Comparison of ENCODE assay signal across 17 mouse cellular contexts in the genomic region with DNA sequence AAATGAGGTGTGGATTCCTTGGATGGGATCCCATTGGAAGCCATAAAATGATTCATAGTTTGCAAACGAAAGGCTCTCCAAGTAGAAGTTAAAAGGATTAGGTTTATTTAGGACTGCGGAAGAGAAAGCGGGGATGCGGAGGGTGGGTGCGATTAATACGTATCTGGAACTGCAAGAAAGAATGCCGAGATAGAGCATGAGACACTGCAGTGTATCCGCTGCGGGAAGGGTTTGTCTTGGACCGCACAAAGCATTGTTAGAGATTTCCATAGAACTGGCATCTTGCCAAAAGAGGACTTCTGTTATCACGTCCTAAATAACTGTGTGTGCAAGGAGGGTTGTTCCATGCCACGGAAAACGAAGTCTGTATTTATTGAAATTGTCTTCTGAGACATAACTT.
DNase-seq lines count a peak whose midpoint lies in the region; ATAC-seq and TF ChIP-seq lines count a peak whose summit lies in the region.
"Had no signal": no experiment of that assay in that cellular context is flagged by ENCODE, and none has a peak within 500 bp of the region (broad histone marks: within the 10 kb centered on the region; RNA-seq: fewer than 3 reads in every experiment).

No protein-coding gene starts in this region.

- 75% methylated on average over 13 of the region's 13 CpGs for WGBS in liver, embryonic 11.5 days
- 32% methylated on average over 13 of the region's 13 CpGs for WGBS in heart, postnatal 0 days

- peak; percentile 30 to 37 for DNase-seq in heart, adult 18-20 months
- no peak for DNase-seq in heart, adult 11 months
- DNase-seq in liver (peak; percentile 3), ES-CJ7 (ENCODE audit: low read depth, low spot score) (peak; percentile 28)
- DNase-seq in liver, embryonic 11.5 days (ENCODE audit: low spot score): no peak
- peak; percentile 35 for DNase-seq in heart, postnatal 0 days (ENCODE audit: low spot score)
- no peak for DNase-seq in gastrocnemius, postnatal 25 days
- DNase-seq in Muller cell, postnatal 12 days (ENCODE audit: inconsistent ontology term): no peak
- DNase-seq: adrenal gland, postnatal 36 days; B cell, adult 2 months; cerebellum, adult 8-10 months; gastrocnemius, postnatal 36 days; kidney, adult 2 months had no signal

- no peaks in the 10 kb centered on the region for H3K4me1 ChIP-seq in liver, embryonic 11.5 days (replicated peaks; ENCODE audit: control insufficient read depth, insufficient read depth, low read length)
- peaks cover 11% of the 10 kb centered on the region for H3K4me1 ChIP-seq in heart, postnatal 0 days (ENCODE audit: control insufficient read depth, insufficient read depth)
- H3K4me1 ChIP-seq: embryonic facial prominence, embryonic 12.5 days; forebrain, embryonic 15.5 days had no signal

- no peak overlapping the region for H3K9ac ChIP-seq in liver, embryonic 11.5 days (ENCODE audit: low read depth, low read length)
- H3K9ac ChIP-seq in heart, postnatal 0 days (replicated peaks; ENCODE audit: low read depth, low read length): no peak overlapping the region
- H3K9ac ChIP-seq: embryonic facial prominence, embryonic 12.5 days; forebrain, embryonic 15.5 days; liver, embryonic 14.5 days had no signal

- no peak overlapping the region for H3K4me2 ChIP-seq in liver, embryonic 11.5 days
- peak overlapping the region; percentile 53 for H3K4me2 ChIP-seq in heart, postnatal 0 days (ENCODE audit: low read depth, low read length)
- H3K4me2 ChIP-seq: embryonic facial prominence, embryonic 12.5 days; forebrain, embryonic 15.5 days had no signal

- no peak for TF ChIP-seq EP300 in heart, postnatal 0 days (IDR thresholded peaks at IDR 0.05; ENCODE audit: low read depth)

- no peak for TF ChIP-seq CTCF in heart, postnatal 0 days (IDR thresholded peaks at IDR 0.05; ENCODE audit: low read depth)

- H3K9me3 ChIP-seq in liver, embryonic 11.5 days (ENCODE audit: control insufficient read depth, low read length): no peaks in the 10 kb centered on the region
- H3K9me3 ChIP-seq in heart, postnatal 0 days (replicated peaks; ENCODE audit: control insufficient read depth, low read length): no peaks in the 10 kb centered on the region
- H3K9me3 ChIP-seq: embryonic facial prominence, embryonic 12.5 days; forebrain, embryonic 15.5 days had no signal

- no peaks in the 10 kb centered on the region for H3K27me3 ChIP-seq in liver, embryonic 11.5 days (replicated peaks; ENCODE audit: control insufficient read depth, insufficient read depth, low read length)
- H3K27me3 ChIP-seq in heart, postnatal 0 days (ENCODE audit: control insufficient read depth, insufficient read depth, low read length): no peaks in the 10 kb centered on the region
- H3K27me3 ChIP-seq: embryonic facial prominence, embryonic 12.5 days; forebrain, embryonic 15.5 days had no signal

- no peak overlapping the region for H3K27ac ChIP-seq in liver, embryonic 11.5 days (ENCODE audit: low read depth, low read length)
- no peak overlapping the region for H3K27ac ChIP-seq in heart, postnatal 0 days (ENCODE audit: low read depth)
- H3K27ac ChIP-seq: embryonic facial prominence, embryonic 12.5 days; forebrain, embryonic 15.5 days; left cerebral cortex, adult 2 months; liver, embryonic 14.5 days had no signal

- no peaks in the 10 kb centered on the region for H3K36me3 ChIP-seq in liver, embryonic 11.5 days (ENCODE audit: control insufficient read depth, insufficient read depth, low read length)
- no peaks in the 10 kb centered on the region for H3K36me3 ChIP-seq in heart, postnatal 0 days (replicated peaks; ENCODE audit: control insufficient read depth, insufficient read depth, low read length)
- H3K36me3 ChIP-seq: embryonic facial prominence, embryonic 12.5 days; forebrain, embryonic 15.5 days had no signal

- no peak overlapping the region for H3K4me3 ChIP-seq in liver, embryonic 11.5 days (ENCODE audit: low read depth, low read length)
- peak overlapping the region; percentile 28 for H3K4me3 ChIP-seq in heart, postnatal 0 days (ENCODE audit: low read depth, low read length)
- H3K4me3 ChIP-seq: embryonic facial prominence, embryonic 12.5 days; forebrain, embryonic 15.5 days; left cerebral cortex, adult 2 months had no signal

- no peak for ATAC-seq in liver, embryonic 11.5 days (replicated peaks; ENCODE audit: low FRiP score)
- ATAC-seq in heart, postnatal 0 days (ENCODE audit: insufficient read depth, low read depth): peak; percentile 44; the same call in 1 of the 2 replicates
- ATAC-seq: forebrain, embryonic 15.5 days had no signal

Comparison
In these comparisons a context has a peak if more than half of its experiments do, and no peak if none do; other contexts are left out.
1. DNase-seq: peak in heart, adult 18-20 months (2 of 2), liver (single experiment), ES-CJ7 (single experiment) and heart, postnatal 0 days (single experiment); none in heart, adult 11 months (single experiment), liver, embryonic 11.5 days (single experiment), gastrocnemius, postnatal 25 days (single experiment) and Muller cell, postnatal 12 days (single experiment).